Comparison of ENCODE assay signal across 16 mouse cellular contexts in the genomic region with DNA sequence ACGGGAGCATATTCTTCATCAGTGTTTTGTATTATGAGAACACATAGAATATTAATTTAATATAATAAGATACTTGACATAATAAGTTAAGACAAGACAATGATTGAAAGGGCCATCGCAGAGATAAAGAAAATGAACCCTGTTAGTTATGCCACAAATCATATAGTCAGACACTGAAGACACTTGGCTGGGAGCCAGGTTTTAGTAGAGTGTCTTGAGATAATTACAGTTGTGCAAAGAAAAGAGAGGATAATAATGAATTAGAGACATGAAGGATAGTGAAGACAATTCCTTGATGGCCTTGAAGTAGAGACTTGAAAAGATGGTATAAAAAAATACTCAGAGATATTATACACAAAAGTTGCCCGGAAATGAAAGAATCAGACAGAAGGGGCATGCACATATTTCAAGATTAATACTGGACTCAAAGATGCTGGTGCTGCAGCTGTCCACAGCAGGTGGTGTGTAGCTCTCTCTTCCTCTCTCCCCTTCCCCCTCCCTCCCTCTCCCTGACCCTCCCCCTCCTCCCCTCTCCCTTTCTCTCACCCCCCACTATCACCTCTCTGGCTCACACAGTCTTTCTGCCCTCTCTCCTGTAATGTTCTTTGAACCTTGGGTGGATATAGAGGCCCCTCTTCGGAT. TPM values are rescaled to one million over a fixed set of nuclear protein-coding genes. Genes with fewer than 3 reads are reported as not detected.
A peak's percentile ranks its signal among the peaks of the same experiment; 100 is the strongest.
DNase-seq lines count a peak whose midpoint lies in the region; ATAC-seq and TF ChIP-seq lines count a peak whose summit lies in the region.
"Had no signal": no experiment of that assay in that cellular context is flagged by ENCODE, and none has a peak within 500 bp of the region (broad histone marks: within the 10 kb centered on the region; RNA-seq: fewer than 3 reads in every experiment).

No protein-coding gene starts in this region.

- no peak for TF ChIP-seq CTCF in lung, embryonic 14.5 days (IDR thresholded peaks at IDR 0.05; ENCODE audit: low read depth)
- TF ChIP-seq CTCF in lung, postnatal 0 days (IDR thresholded peaks at IDR 0.05) = no peak
- no peak for TF ChIP-seq CTCF in midbrain, postnatal 0 days (IDR thresholded peaks at IDR 0.05)

- peak overlapping the region; percentile 33 for H3K27ac ChIP-seq in forebrain, embryonic 15.5 days (replicated peaks)
- H3K27ac ChIP-seq in forebrain, embryonic 11.5 days (ENCODE audit: low read depth, low read length) = no peak overlapping the region
- no peak overlapping the region for H3K27ac ChIP-seq in lung, embryonic 14.5 days (ENCODE audit: low read depth)
- no peak overlapping the region for H3K27ac ChIP-seq in lung, postnatal 0 days (ENCODE audit: low read length)
- peak overlapping the region; percentile 60; the same call in 1 of the 2 replicates for H3K27ac ChIP-seq in embryonic facial prominence, embryonic 15.5 days (replicated peaks)
- H3K27ac ChIP-seq in midbrain, postnatal 0 days (ENCODE audit: low read depth, low read length) = no peak overlapping the region
- H3K27ac ChIP-seq in neural tube, embryonic 15.5 days (replicated peaks) = no peak overlapping the region
- H3K27ac ChIP-seq in kidney, embryonic 16.5 days (ENCODE audit: low read length) = no peak overlapping the region

- no peak overlapping the region for H3K4me2 ChIP-seq in forebrain, embryonic 15.5 days (replicated peaks)
- no peak overlapping the region for H3K4me2 ChIP-seq in forebrain, embryonic 11.5 days (ENCODE audit: low read depth, low read length, severe bottlenecking)
- no peak overlapping the region for H3K4me2 ChIP-seq in lung, embryonic 14.5 days
- no peak overlapping the region for H3K4me2 ChIP-seq in lung, postnatal 0 days (replicated peaks; ENCODE audit: low read depth, low read length)
- no peak overlapping the region for H3K4me2 ChIP-seq in embryonic facial prominence, embryonic 15.5 days (replicated peaks)
- H3K4me2 ChIP-seq in midbrain, postnatal 0 days (ENCODE audit: low read depth, low read length, poor library complexity, severe bottlenecking) = no peak overlapping the region
- H3K4me2 ChIP-seq in neural tube, embryonic 15.5 days = no peak overlapping the region
- H3K4me2 ChIP-seq in kidney, embryonic 16.5 days (replicated peaks; ENCODE audit: low read depth, low read length) = no peak overlapping the region

- no peaks in the 10 kb centered on the region for H3K9me3 ChIP-seq in forebrain, embryonic 15.5 days
- H3K9me3 ChIP-seq in forebrain, embryonic 11.5 days (ENCODE audit: control insufficient read depth, low read length) = no peaks in the 10 kb centered on the region
- H3K9me3 ChIP-seq in lung, embryonic 14.5 days (ENCODE audit: low read depth, low read length) = no peaks in the 10 kb centered on the region
- no peaks in the 10 kb centered on the region for H3K9me3 ChIP-seq in lung, postnatal 0 days (ENCODE audit: low read length)
- H3K9me3 ChIP-seq in embryonic facial prominence, embryonic 15.5 days (replicated peaks) = no peaks in the 10 kb centered on the region
- no peaks in the 10 kb centered on the region for H3K9me3 ChIP-seq in midbrain, postnatal 0 days (ENCODE audit: low read length)
- H3K9me3 ChIP-seq in neural tube, embryonic 15.5 days (replicated peaks) = no peaks in the 10 kb centered on the region
- H3K9me3 ChIP-seq in kidney, embryonic 16.5 days (ENCODE audit: low read length) = no peaks in the 10 kb centered on the region

- peaks cover 12% of the 10 kb centered on the region for H3K4me1 ChIP-seq in forebrain, embryonic 15.5 days
- no peaks in the 10 kb centered on the region for H3K4me1 ChIP-seq in forebrain, embryonic 11.5 days (replicated peaks; ENCODE audit: control insufficient read depth, insufficient read depth, low read length)
- H3K4me1 ChIP-seq in lung, embryonic 14.5 days (ENCODE audit: insufficient read depth) = peaks cover 16% of the 10 kb centered on the region; the same call in 1 of the 2 replicates
- no peaks in the 10 kb centered on the region; the same call in 1 of the 2 replicates for H3K4me1 ChIP-seq in lung, postnatal 0 days (ENCODE audit: insufficient read depth, low read depth, low read length)
- H3K4me1 ChIP-seq in embryonic facial prominence, embryonic 15.5 days = peaks cover 22% of the 10 kb centered on the region; the same call in 1 of the 2 replicates
- no peaks in the 10 kb centered on the region for H3K4me1 ChIP-seq in midbrain, postnatal 0 days (ENCODE audit: insufficient read depth, low read length)
- 0 out of 2 replicates have a peak, but pooled peaks cover 5% of the 10 kb centered on the region for H3K4me1 ChIP-seq in neural tube, embryonic 15.5 days
- H3K4me1 ChIP-seq in kidney, embryonic 16.5 days (ENCODE audit: insufficient read depth, low read length) = no peaks in the 10 kb centered on the region

- H3K4me3 ChIP-seq in forebrain, embryonic 15.5 days = no peak overlapping the region
- no peak overlapping the region for H3K4me3 ChIP-seq in forebrain, embryonic 11.5 days (ENCODE audit: low read depth, low read length)
- H3K4me3 ChIP-seq in lung, embryonic 14.5 days (ENCODE audit: low read depth, low read length) = no peak overlapping the region
- H3K4me3 ChIP-seq in lung, postnatal 0 days (ENCODE audit: low read depth, low read length) = no peak overlapping the region
- H3K4me3 ChIP-seq in embryonic facial prominence, embryonic 15.5 days (replicated peaks) = no peak overlapping the region
- no peak overlapping the region for H3K4me3 ChIP-seq in midbrain, postnatal 0 days (ENCODE audit: low read depth, low read length)
- H3K4me3 ChIP-seq in neural tube, embryonic 15.5 days (replicated peaks) = no peak overlapping the region
- H3K4me3 ChIP-seq in kidney, embryonic 16.5 days (ENCODE audit: low read length) = no peak overlapping the region

- WGBS in forebrain, embryonic 15.5 days = 48% methylated on average over 4 of the region's 4 CpGs
- 75% methylated on average over 4 of the region's 4 CpGs for WGBS in forebrain, embryonic 11.5 days
- 35% methylated on average over 4 of the region's 4 CpGs for WGBS in lung, embryonic 14.5 days
- WGBS in lung, postnatal 0 days = 44% methylated on average over 4 of the region's 4 CpGs
- WGBS in embryonic facial prominence, embryonic 15.5 days = 52% methylated on average over 4 of the region's 4 CpGs
- WGBS in midbrain, postnatal 0 days = 34% methylated on average over 4 of the region's 4 CpGs
- 51% methylated on average over 4 of the region's 4 CpGs for WGBS in neural tube, embryonic 15.5 days
- 62% methylated on average over 4 of the region's 4 CpGs for WGBS in kidney, embryonic 16.5 days

- no peak for ATAC-seq in forebrain, embryonic 15.5 days (replicated peaks)
- ATAC-seq in forebrain, embryonic 11.5 days (replicated peaks; ENCODE audit: low FRiP score) = no peak
- no peak for ATAC-seq in lung, embryonic 14.5 days (ENCODE audit: insufficient read depth)
- ATAC-seq in lung, postnatal 0 days = no peak
- no peak for ATAC-seq in embryonic facial prominence, embryonic 15.5 days (ENCODE audit: insufficient number of reproducible peaks, low FRiP score, low TSS enrichment, low read depth)
- no peak for ATAC-seq in midbrain, postnatal 0 days (ENCODE audit: low FRiP score)
- ATAC-seq in neural tube, embryonic 15.5 days (ENCODE audit: low FRiP score) = no peak
- ATAC-seq in kidney, embryonic 16.5 days (ENCODE audit: low FRiP score, low TSS enrichment) = no peak

- TF ChIP-seq EP300 in lung, postnatal 0 days (IDR thresholded peaks at IDR 0.05) = no peak

- H3K36me3 ChIP-seq in forebrain, embryonic 15.5 days = no peaks in the 10 kb centered on the region
- no peaks in the 10 kb centered on the region for H3K36me3 ChIP-seq in forebrain, embryonic 11.5 days (ENCODE audit: control insufficient read depth, insufficient read depth, low read length)
- no peaks in the 10 kb centered on the region for H3K36me3 ChIP-seq in lung, embryonic 14.5 days (ENCODE audit: insufficient read depth)
- H3K36me3 ChIP-seq in lung, postnatal 0 days (ENCODE audit: insufficient read depth, low read length) = no peaks in the 10 kb centered on the region
- H3K36me3 ChIP-seq in embryonic facial prominence, embryonic 15.5 days = no peaks in the 10 kb centered on the region
- no peaks in the 10 kb centered on the region for H3K36me3 ChIP-seq in midbrain, postnatal 0 days (ENCODE audit: insufficient read depth, low read length)
- H3K36me3 ChIP-seq in neural tube, embryonic 15.5 days = no peaks in the 10 kb centered on the region
- H3K36me3 ChIP-seq in kidney, embryonic 16.5 days (ENCODE audit: insufficient read depth, low read length) = no peaks in the 10 kb centered on the region

- DNase-seq in forebrain, embryonic 11.5 days (ENCODE audit: low spot score) = no peak
- peak; percentile 64 for DNase-seq in lung, embryonic 14.5 days
- DNase-seq in lung, postnatal 0 days (ENCODE audit: low spot score) = no peak
- peak; percentile 72 for DNase-seq in midbrain, postnatal 0 days (ENCODE audit: low spot score)
- DNase-seq: adrenal gland, adult 2 months; cerebellum, adult 11-12 months; cerebellum, postnatal 36 days; gastrocnemius, postnatal 14 days; heart, postnatal 10 days; kidney, adult 18-20 months; kidney, postnatal 36 days; right cerebral cortex, postnatal 4 days had no signal

- no peaks in the 10 kb centered on the region for H3K27me3 ChIP-seq in forebrain, embryonic 15.5 days
- H3K27me3 ChIP-seq in forebrain, embryonic 11.5 days (ENCODE audit: control insufficient read depth, insufficient read depth, low read length) = no peaks in the 10 kb centered on the region
- H3K27me3 ChIP-seq in lung, embryonic 14.5 days (ENCODE audit: insufficient read depth, low read length) = no peaks in the 10 kb centered on the region
- H3K27me3 ChIP-seq in lung, postnatal 0 days (replicated peaks; ENCODE audit: insufficient read depth, low read length) = no peaks in the 10 kb centered on the region
- H3K27me3 ChIP-seq in embryonic facial prominence, embryonic 15.5 days = no peaks in the 10 kb centered on the region
- no peaks in the 10 kb centered on the region for H3K27me3 ChIP-seq in midbrain, postnatal 0 days (ENCODE audit: insufficient read depth, low read length)
- H3K27me3 ChIP-seq in neural tube, embryonic 15.5 days (replicated peaks) = no peaks in the 10 kb centered on the region
- H3K27me3 ChIP-seq in kidney, embryonic 16.5 days (ENCODE audit: insufficient read depth, low read length) = no peaks in the 10 kb centered on the region

- H3K9ac ChIP-seq in forebrain, embryonic 15.5 days (replicated peaks) = no peak overlapping the region
- H3K9ac ChIP-seq in forebrain, embryonic 11.5 days (ENCODE audit: low read length) = no peak overlapping the region
- no peak overlapping the region for H3K9ac ChIP-seq in lung, embryonic 14.5 days
- no peak overlapping the region for H3K9ac ChIP-seq in lung, postnatal 0 days (replicated peaks; ENCODE audit: low read depth)
- no peak overlapping the region for H3K9ac ChIP-seq in embryonic facial prominence, embryonic 15.5 days
- no peak overlapping the region for H3K9ac ChIP-seq in midbrain, postnatal 0 days (replicated peaks; ENCODE audit: low read length, poor library complexity, severe bottlenecking)
- no peak overlapping the region for H3K9ac ChIP-seq in neural tube, embryonic 15.5 days (replicated peaks)
- H3K9ac ChIP-seq in kidney, embryonic 16.5 days (replicated peaks; ENCODE audit: low read length) = no peak overlapping the region

RNA-seq across cellular contexts. Expression of a gene that starts 42.6 kb away (rescaled TPM):
- 74.1 and 92.1 TPM in 2 replicates for polyA plus RNA-seq in forebrain, embryonic 15.5 days (2015; fragmentation: Nextera tagmentation; extraction: Ambion mirVana)
- polyA plus RNA-seq in forebrain, embryonic 11.5 days (2014; fragmentation: Nextera tagmentation; extraction: Ambion mirVana) = 150 and 153 TPM in 2 replicates
- polyA plus RNA-seq in lung, embryonic 14.5 days (2014; fragmentation: Nextera tagmentation; extraction: Ambion mirVana) = 92.0 and 93.4 TPM in 2 replicates
- 60.2 and 63.9 TPM in 2 replicates for polyA plus RNA-seq in lung, postnatal 0 days (2015; fragmentation: Nextera tagmentation; extraction: Ambion mirVana)
- polyA plus RNA-seq in embryonic facial prominence, embryonic 15.5 days (2015; fragmentation: Nextera tagmentation; extraction: Ambion mirVana) = 97.0 and 98.6 TPM in 2 replicates
- 102 and 128 TPM in 2 replicates for total RNA-seq in midbrain, postnatal 0 days (2014; rRNA removed)
- 84.2 and 87.1 TPM in 2 replicates for polyA plus RNA-seq in midbrain, postnatal 0 days (2015; fragmentation: Nextera tagmentation; extraction: Ambion mirVana)
- polyA plus RNA-seq in neural tube, embryonic 15.5 days (2015; fragmentation: Nextera tagmentation; extraction: Ambion mirVana) = 89.9 and 101 TPM in 2 replicates
- 102 and 106 TPM in 2 replicates for polyA plus RNA-seq in kidney, embryonic 16.5 days (2015; fragmentation: Nextera tagmentation; extraction: Ambion mirVana)

Comparison
In these comparisons a context has a peak if more than half of its experiments do, and no peak if none do; other contexts are left out.
1. H3K27ac ChIP-seq: peak in forebrain, embryonic 15.5 days (single experiment) and embryonic facial prominence, embryonic 15.5 days (single experiment); none in forebrain, embryonic 11.5 days (single experiment), lung, embryonic 14.5 days (single experiment), lung, postnatal 0 days (single experiment), midbrain, postnatal 0 days (single experiment), neural tube, embryonic 15.5 days (single experiment) and kidney, embryonic 16.5 days (single experiment).
2. DNase-seq: peak in lung, embryonic 14.5 days (single experiment) and midbrain, postnatal 0 days (single experiment); none in forebrain, embryonic 11.5 days (single experiment) and lung, postnatal 0 days (single experiment).